Mouse (Mus musculus): ENCODE measurements around the gene Gsta2.
"Not testable (repeated sequence)": the region's sequence is repeated elsewhere in the genome, so short reads cannot be mapped to it uniquely, and the experiment has no call there.

Gsta2 gene

GRCm38 (mm10) chr9:78355611-78356010 is at the start of gene Gsta2:
TSS of gene Gsta2 (minus strand) at chr9:78355788.
- DNase-seq (ENCODE audit: low spot score) = no peak

- no peak for DNase-seq (ENCODE audit: low spot score)
Observed at GRCm38 (mm10) chr9:78401596-78401995, 46.0 kb upstream of the Gsta2 start.

GRCm38 (mm10) chr9:78400570-78400969 is 45.0 kb upstream of the Gsta2 start:
- DNase-seq (ENCODE audit: low spot score) = no peak

- no peak for DNase-seq (ENCODE audit: low spot score)
Observed at GRCm38 (mm10) chr9:78396517-78396916, 40.9 kb upstream of the Gsta2 start.

- DNase-seq (ENCODE audit: low spot score) = no peak
Observed at GRCm38 (mm10) chr9:78395630-78396351, 40.2 kb upstream of the Gsta2 start, which contains the start of gene Ddx43. TSS of gene Ddx43 (plus strand) at chr9:78395777.

- DNase-seq (ENCODE audit: low spot score) = no peak
Observed at GRCm38 (mm10) chr9:78395244-78395629, 39.6 kb upstream of the Gsta2 start.

GRCm38 (mm10) chr9:78394602-78395001 is 39.0 kb upstream of the Gsta2 start:
- no peak for DNase-seq (ENCODE audit: low spot score)

- DNase-seq (ENCODE audit: low spot score) = no peak
Observed at GRCm38 (mm10) chr9:78393741-78394140, 38.2 kb upstream of the Gsta2 start.

- no peak for DNase-seq (ENCODE audit: low spot score)
Observed at GRCm38 (mm10) chr9:78389981-78390380, 34.4 kb upstream of the Gsta2 start.

- no peak for DNase-seq (ENCODE audit: low spot score)
Observed at GRCm38 (mm10) chr9:78386947-78387346, 31.4 kb upstream of the Gsta2 start.

GRCm38 (mm10) chr9:78385893-78386292 is 30.3 kb upstream of the Gsta2 start:
- no peak for DNase-seq (ENCODE audit: low spot score)

GRCm38 (mm10) chr9:78378113-78378785 is 22.7 kb upstream of the Gsta2 start, which contains the start of gene Ooep:
TSS of gene Ooep (minus strand) at chr9:78378725.
- DNase-seq (ENCODE audit: low spot score) = no peak

GRCm38 (mm10) chr9:78377546-78377945 is 22.0 kb upstream of the Gsta2 start:
- no peak for DNase-seq (ENCODE audit: low spot score)

- DNase-seq (ENCODE audit: low spot score) = no peak
Observed at GRCm38 (mm10) chr9:78375486-78375885, 19.9 kb upstream of the Gsta2 start.

- DNase-seq (ENCODE audit: low spot score) = no peak
Observed at GRCm38 (mm10) chr9:78374885-78375389, 19.3 kb upstream of the Gsta2 start.

GRCm38 (mm10) chr9:78374397-78374796 is 18.8 kb upstream of the Gsta2 start:
- no peak for DNase-seq (ENCODE audit: low spot score)

- DNase-seq (ENCODE audit: low spot score) = no peak
Observed at GRCm38 (mm10) chr9:78372827-78373504, 17.4 kb upstream of the Gsta2 start.

- DNase-seq (ENCODE audit: low spot score) = no peak
Observed at GRCm38 (mm10) chr9:78371441-78371840, 15.9 kb upstream of the Gsta2 start.

- DNase-seq (ENCODE audit: low spot score) = no peak
Observed at GRCm38 (mm10) chr9:78369786-78370185, 14.2 kb upstream of the Gsta2 start.

- no peak for DNase-seq (ENCODE audit: low spot score)
Observed at GRCm38 (mm10) chr9:78369349-78369748, 13.8 kb upstream of the Gsta2 start.

- no peak for DNase-seq (ENCODE audit: low spot score)
Observed at GRCm38 (mm10) chr9:78368671-78369293, 13.2 kb upstream of the Gsta2 start.

GRCm38 (mm10) chr9:78367959-78368358 is 12.4 kb upstream of the Gsta2 start, which contains the start of gene Dppa5a:
TSS of gene Dppa5a (minus strand) at chr9:78368177.
- DNase-seq (ENCODE audit: low spot score) = not testable (repeated sequence)
